Mouse (Mus musculus) urinary bladder, postnatal 4 days (tissue): ENCODE data around the gene Nisch.

Experiments used
- DNase-seq, 2 experiments: peaks; one replicate each; pipeline ENCODE4 v3.0.0; 2021 to 2022; ENCODE audit warnings: low spot score in 2 of 2

Gene Nisch

DNA sequence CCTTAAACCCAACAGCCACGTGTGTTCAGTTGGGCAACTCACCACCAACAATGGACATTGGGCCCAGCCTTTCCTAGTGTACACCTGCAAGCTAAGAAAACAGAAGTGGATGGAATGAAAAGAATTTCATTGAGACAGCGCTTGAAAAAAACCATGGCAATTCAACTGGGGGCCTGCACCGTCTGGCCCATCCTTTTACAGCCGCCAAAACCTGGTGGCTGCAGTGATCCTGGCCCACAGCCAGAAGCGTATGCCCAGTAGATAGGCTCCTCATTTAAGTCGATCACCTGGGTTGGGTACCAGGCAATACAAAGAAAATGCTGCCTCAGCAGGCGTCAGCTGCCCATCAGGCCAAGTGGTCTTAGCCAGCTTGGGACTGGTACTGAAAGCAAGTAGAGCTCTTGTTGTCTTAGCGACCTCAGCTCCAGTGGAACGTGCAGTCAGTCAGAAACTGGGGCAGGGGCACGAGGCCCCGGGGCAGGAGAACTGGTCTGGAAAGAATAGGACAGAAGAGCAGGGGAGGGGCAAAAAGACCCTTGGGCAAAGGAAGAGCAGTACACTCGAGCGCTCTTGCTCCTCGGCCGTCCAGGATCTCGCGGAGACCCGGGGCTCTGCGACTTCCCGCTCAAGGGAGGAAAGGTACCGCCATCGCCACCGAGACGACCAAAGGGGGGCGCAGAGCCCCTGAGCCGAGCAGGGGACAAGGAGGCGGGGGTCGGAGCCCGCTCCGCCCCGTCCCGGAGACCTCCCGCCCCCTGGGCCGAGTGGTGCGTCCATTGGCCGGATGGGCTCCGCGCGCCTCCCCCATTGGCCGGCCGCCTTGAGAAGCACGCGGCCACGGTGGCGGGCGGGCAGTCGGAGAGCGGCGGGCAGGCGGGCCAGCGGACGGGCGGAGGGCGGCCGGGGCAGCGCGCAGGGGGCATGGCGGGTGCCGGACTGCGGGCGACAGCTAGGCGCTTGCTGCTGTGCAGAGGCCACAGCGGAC, 86.2 kb downstream of the Nisch start, which contains the start of gene Nt5dc2:
TSS of gene Nt5dc2 (plus strand) at position 818 of the 985 bp plus-strand sequence.
- peak; percentile 87 to 90 for DNase-seq

DNA sequence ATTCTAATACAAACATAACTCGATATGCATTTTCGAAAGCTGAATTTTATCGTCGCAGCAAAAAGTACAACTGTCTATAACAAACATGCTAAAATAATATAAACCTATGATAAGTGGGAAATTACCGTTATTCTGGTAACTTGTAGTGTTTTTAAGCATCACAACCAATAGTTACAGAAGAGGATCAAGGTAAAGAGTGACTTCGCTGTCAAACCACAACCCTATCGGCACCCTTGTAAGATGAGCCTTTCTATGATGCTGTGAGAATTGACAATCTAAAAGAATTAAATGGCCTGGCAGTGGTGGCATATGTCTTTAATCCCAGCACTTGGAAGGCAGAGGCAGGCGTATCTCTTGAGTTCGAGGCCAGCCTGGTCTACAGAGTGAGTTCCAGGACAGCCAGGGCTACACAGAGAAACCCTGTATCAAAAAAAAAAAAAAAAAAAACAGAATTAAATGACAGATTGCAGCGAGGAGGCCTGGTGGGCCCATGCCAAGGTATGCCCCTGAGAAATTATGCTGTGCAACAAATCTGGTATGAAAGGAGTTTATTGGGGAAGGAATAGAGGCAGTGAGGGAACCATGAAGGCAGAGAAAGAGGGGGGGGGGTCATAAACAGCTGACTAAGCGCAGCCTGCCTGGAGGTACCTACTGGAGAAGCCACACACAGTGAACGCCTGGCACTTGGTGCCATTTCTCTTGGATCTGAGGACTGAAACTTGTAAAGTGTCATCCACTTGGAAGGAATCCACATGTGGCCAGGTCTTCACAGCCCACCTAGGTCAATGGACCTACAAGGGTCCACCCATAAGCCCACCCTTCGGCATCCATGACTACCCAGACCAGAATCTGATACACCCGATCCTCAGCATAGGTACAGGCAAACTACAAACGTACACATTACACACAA, 87.2 kb downstream of the Nisch start:
- DNase-seq: no peak

DNA sequence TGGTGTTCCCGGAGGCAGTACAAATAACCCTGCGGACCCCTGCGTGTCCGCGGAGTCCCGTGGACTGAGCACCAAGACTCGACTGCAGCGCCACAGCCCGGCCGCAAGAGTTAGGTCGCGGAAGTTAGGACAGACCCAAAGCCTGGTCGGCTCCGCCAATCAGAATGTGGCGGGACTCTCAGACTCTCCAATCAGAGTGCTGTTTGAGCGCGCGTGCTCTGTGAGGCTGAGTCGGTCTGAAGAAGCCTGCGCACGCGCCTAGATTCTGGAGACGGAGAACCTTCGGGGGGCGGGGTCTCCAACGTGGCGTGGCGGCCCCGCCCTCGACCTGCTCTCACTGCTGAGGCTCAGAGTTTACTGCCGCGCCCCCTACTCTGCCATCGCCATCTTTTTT, 87.9 kb downstream of the Nisch start, which contains the start of gene Smim4:
TSS of gene Smim4 (minus strand) at position 131 of the 394 bp plus-strand sequence.
- peak; percentile 96 to 97 for DNase-seq

DNA sequence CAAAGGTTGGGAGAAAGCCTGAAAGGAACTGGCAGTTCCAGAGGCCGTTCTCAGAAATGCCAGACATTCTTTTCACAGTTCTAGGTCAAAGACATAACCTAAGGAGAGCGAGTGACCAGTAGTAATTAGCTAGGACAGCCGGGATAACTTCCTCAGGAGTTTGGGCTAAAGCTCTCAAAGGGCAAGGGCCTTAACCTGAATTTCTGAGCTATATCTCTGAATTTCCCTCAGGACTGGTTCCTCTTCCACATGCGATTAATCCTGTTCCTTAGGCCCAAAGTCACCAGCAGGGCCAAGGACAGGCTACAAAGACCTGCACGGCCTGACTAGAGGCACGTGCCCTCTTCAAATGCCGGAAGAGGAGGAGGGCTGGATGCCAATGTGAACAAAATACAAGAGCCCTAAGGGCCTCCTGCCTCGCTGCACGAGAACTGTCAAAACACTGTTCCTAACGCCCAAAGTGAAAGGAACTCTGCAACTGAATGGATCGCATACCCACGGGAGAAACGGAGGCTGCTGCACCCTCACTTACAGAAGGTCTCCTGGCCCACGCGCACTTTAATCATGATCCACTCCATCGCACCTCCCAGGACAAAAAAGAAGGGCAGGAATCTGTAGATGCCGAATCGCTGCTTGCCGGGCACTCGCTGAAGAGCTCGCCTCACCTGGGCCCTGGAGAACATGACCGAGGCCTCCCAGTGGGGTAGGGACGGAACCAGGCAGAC, 88.5 kb downstream of the Nisch start:
- DNase-seq: peak in 1 of 2 experiments; percentile 32

DNA sequence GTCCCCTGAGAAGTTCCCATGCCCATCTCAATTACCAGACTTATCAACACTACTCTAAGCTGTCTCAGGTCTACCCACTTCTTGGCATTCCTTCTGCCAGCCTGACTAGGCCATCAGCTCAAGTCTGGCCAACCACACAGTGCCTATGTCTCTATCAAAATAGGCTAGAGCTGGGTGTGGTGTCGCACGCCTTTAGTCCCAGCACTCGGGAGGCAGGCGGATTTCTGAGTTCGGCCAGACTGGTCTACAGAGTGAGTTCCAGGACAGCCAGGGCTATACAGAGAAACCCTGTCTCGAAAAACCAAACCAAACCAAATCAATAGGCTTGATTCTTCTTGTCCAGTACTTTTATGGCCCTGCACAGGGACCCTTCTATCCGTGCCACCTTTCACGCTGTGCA, 89.9 kb downstream of the Nisch start:
- no peak for DNase-seq

DNA sequence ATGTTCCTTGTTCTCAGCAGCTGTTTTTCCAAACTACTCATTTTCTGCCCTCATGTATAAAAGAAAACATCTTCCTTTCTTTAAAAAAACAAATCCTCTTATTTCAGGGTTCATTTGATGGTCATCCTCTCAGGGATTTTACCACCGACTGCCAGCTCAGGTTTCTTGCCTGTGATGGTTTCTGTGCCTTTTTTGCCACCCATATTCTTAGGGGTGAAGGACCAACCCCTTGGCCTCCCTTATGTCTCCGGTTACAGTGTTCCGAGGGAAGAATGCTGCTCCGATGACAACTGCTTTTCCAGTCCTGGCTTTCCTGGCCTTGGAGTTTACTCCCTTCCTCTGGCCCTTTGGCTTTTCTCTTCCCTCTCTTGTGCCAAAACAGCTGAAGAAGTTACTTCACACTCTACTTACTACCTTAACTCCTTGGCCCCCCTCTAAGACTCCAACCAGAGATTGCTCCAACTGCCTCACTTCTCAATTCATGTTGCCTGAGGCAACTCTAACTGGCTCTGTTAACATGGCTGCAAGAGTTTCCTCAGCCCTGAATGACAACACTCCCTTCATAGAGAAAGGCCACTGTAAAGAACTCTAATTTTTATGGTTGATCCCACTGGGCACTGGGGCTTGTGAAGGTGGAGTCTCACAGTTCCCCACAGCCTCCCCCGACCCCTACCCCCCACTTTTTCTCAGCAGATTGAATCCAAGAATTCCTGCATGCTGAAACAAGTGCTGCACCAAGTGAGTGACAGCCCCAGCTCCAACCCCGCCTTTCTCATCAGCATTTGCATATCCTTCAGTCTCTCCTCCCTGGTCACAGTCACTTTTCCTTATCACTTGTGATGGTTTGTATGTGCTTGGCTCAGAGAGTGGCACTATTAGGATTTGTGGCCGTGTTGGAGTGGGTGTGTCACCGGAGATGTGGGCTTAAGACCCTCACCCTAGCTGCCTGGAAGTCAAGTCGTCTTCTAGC, 91.4 kb downstream of the Nisch start:
- DNase-seq: peak in 1 of 2 experiments; percentile 18
